Mouse (Mus musculus): ENCODE measurements around the gene Homez. TPM values are rescaled to one million over a fixed set of nuclear protein-coding genes. Genes with fewer than 3 reads are reported as not detected.

Homez gene
- polyA plus RNA-seq, 1 experiment from 2014 or later = 9.4 TPM

DNA sequence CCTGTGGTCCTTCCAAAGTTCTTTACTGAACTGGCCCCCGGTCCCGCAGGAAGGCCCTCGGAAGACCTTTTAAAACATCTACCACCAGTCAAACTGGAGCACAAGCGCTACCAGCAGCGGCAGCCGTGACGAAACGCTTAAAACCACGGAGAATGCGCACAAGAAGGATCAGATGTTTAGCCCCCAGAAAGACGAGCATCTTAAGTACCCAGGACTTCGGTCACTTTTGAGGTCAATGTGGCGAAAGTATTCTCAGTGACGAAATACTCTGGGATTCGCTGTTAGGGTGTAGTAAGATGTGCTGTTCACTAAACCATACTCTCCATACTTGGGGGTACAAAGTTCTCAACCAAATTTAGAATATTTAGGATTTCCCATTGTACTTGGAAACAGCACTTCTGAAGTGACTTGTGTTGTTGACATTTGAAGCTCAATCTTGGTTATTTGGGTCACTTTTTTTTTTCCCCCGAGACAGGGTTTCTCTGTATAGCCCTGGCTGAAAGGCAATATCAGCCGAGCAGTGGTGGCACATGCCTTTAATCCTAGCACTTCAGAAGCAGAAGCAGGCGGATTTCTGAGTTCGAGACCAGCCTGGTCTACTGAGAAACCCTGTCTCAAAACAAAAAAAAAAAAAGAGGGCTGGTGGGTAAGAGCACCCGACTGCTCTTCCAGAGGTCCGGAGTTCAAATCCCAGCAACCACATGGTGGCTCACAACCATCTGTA lies 6.3 kb downstream of the Homez start:
- H3K36me3 ChIP-seq (ENCODE audit: control insufficient read depth, insufficient read depth, low read length) = no peaks in the 10 kb centered on the region

DNA sequence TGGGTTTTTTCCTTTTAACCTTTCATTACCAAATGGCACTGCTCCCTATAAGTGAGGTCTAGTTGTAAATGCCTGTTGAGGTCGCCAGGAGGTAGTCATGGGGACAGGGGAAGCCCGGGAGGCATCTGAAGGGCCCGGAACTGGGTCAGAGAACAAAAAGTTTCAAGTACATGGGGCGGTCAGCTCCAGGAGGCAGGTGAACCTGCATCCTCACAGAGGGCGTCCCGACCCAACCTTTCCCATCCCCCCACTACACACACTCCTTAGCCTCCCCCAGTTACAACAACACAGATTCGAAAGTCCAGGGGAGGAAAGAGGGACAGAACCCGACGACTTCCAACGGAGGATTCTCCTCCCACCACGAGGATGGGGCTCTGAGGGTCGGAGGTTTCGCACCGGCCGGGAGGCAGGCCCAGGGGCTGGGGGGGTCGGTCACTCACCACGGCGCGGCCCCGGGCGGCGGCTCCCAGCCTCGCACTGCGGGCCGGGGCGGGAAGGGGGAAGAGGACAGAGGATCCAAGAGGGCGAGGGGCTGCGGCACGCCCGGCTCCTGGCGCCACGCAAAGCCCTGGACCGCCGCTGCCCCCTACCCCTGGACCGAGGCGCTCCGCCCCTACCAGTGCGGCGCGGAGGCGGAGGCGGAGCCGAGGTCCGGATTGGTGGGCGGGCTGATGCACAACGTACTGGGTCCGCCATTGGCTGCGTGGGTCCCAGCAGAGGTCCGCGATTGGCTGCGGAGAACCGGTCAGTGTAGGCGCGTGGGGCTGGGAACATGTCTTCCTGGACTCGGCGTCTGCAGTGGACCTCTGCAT lies 7.1 kb downstream of the Homez start:
- Histone ChIP-seq H3K9ac (replicated peaks; ENCODE audit: low read length) (peak overlapping the region; percentile 92), H3K9me3 (ENCODE audit: control insufficient read depth, low read length) (no peaks in the 10 kb centered on the region), H3K4me2 (ENCODE audit: low read length) (peak overlapping the region; percentile 85), H3K27ac (replicated peaks; ENCODE audit: low read depth, low read length) (peak overlapping the region; percentile 76), H3K27me3 (ENCODE audit: control insufficient read depth, insufficient read depth, low read length) (no peaks in the 10 kb centered on the region), H3K36me3 (ENCODE audit: control insufficient read depth, insufficient read depth, low read length) (no peaks in the 10 kb centered on the region), H3K4me3 (replicated peaks; ENCODE audit: low read depth, low read length) (peak overlapping the region; percentile 96), H3K4me1 (ENCODE audit: control insufficient read depth, insufficient read depth, low read length) (peaks cover 4% of the 10 kb centered on the region)
- DNase-seq (peak; percentile 96), ATAC-seq (ENCODE audit: low FRiP score, low TSS enrichment) (peak; percentile 100)
- under 1% methylated on average over 56 of the region's 56 CpGs for WGBS

More for the DNA sequence above, 6.3 kb downstream of the Homez start:
- Histone ChIP-seq H3K9me3 (ENCODE audit: control insufficient read depth, low read length) (no peaks in the 10 kb centered on the region), H3K4me1 (ENCODE audit: control insufficient read depth, insufficient read depth, low read length) (peaks cover 4% of the 10 kb centered on the region), H3K27ac (replicated peaks; ENCODE audit: low read depth, low read length) (peak overlapping the region; percentile 76), H3K27me3 (ENCODE audit: control insufficient read depth, insufficient read depth, low read length) (no peaks in the 10 kb centered on the region), H3K4me3 (replicated peaks; ENCODE audit: low read depth, low read length) (peak overlapping the region; percentile 96), H3K4me2 (ENCODE audit: low read length) (peak overlapping the region; percentile 85), H3K9ac (replicated peaks; ENCODE audit: low read length) (peak overlapping the region; percentile 92)
- 17% methylated on average over 21 of the region's 21 CpGs for WGBS
- DNase-seq = no peak
- ATAC-seq (ENCODE audit: low FRiP score, low TSS enrichment) = peak; percentile 18; the same call in 1 of the 2 replicates

- H3K4me1 ChIP-seq (ENCODE audit: control insufficient read depth, insufficient read depth, low read length) = peaks cover 4% of the 10 kb centered on the region
- peaks cover 15% of the 10 kb centered on the region; the same call in 1 of the 2 replicates for H3K36me3 ChIP-seq (ENCODE audit: control insufficient read depth, insufficient read depth, low read length)
- H3K4me3 ChIP-seq (replicated peaks; ENCODE audit: low read depth, low read length) = no peak overlapping the region
- WGBS = 39% methylated on average over 2 of the region's 2 CpGs
- ATAC-seq (ENCODE audit: low FRiP score, low TSS enrichment) (no peak), DNase-seq (peak; percentile 79)
- no peak overlapping the region for H3K4me2 ChIP-seq (ENCODE audit: low read length)
- H3K27ac ChIP-seq (replicated peaks; ENCODE audit: low read depth, low read length) = no peak overlapping the region
- no peak overlapping the region for H3K9ac ChIP-seq (replicated peaks; ENCODE audit: low read length)
- no peaks in the 10 kb centered on the region for H3K27me3 ChIP-seq (ENCODE audit: control insufficient read depth, insufficient read depth, low read length)
- no peaks in the 10 kb centered on the region for H3K9me3 ChIP-seq (ENCODE audit: control insufficient read depth, low read length)
These were observed 10.2 kb downstream of the Homez start for GRCm38 (mm10) chr14:54860511-54860910.

DNA sequence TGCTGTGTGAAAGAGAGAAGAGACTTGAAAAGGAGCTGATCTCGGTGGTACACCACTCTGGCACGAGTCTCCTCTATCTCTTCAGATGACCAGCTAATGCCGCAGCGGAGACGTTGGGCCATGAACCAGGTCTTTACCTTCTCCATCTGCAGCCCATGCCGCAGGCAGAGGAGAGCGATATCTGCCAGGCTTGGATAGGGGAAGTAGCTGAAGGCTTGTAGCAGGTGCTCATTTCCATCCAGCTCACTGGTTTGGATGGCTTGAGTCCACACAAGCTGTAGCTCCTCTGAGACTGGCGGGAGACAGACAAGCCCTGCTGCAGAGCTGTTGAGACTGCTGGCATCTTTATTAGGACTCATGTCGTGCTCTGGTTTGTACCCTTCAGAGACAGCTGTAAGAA lies 12.9 kb downstream of the Homez start:
- no peak overlapping the region for H3K27ac ChIP-seq (replicated peaks; ENCODE audit: low read depth, low read length)
- ATAC-seq (ENCODE audit: low FRiP score, low TSS enrichment) (no peak), DNase-seq (no peak)
- H3K9ac ChIP-seq (replicated peaks; ENCODE audit: low read length) = no peak overlapping the region
- H3K4me1 ChIP-seq (ENCODE audit: control insufficient read depth, insufficient read depth, low read length) = no peaks in the 10 kb centered on the region
- H3K27me3 ChIP-seq (ENCODE audit: control insufficient read depth, insufficient read depth, low read length) = no peaks in the 10 kb centered on the region
- no peaks in the 10 kb centered on the region for H3K9me3 ChIP-seq (ENCODE audit: control insufficient read depth, low read length)
- 89% methylated on average over 9 of the region's 9 CpGs for WGBS
- no peak overlapping the region for H3K4me3 ChIP-seq (replicated peaks; ENCODE audit: low read depth, low read length)
- H3K4me2 ChIP-seq (ENCODE audit: low read length) = no peak overlapping the region
- H3K36me3 ChIP-seq (ENCODE audit: control insufficient read depth, insufficient read depth, low read length) = peaks cover 22% of the 10 kb centered on the region; the same call in 1 of the 2 replicates

DNA sequence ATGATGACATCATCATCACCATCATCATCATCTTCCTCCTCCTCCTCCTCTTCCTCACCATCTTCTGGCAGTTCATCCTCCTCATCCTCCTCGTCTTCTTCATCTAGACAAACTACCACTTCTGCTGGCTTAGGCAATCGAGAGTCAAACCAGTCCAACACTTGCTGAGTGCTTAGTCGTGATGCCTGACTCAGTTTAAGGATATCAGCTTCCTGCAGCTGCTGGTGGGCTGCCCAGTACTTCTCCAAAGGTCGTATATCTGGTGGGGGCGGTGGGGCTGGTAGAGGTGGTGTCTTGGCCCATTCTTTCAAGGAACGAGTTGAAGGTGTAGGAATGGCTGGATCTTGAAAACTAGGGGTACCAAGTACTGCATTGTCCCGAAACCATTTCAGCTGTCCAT lies 14.1 kb downstream of the Homez start:
- peaks cover 22% of the 10 kb centered on the region; the same call in 1 of the 2 replicates for H3K36me3 ChIP-seq (ENCODE audit: control insufficient read depth, insufficient read depth, low read length)
- no peak for ATAC-seq (ENCODE audit: low FRiP score, low TSS enrichment)
- no peak for DNase-seq
- H3K27me3 ChIP-seq (ENCODE audit: control insufficient read depth, insufficient read depth, low read length) = no peaks in the 10 kb centered on the region
- H3K4me2 ChIP-seq (ENCODE audit: low read length) = no peak overlapping the region
- no peaks in the 10 kb centered on the region for H3K9me3 ChIP-seq (ENCODE audit: control insufficient read depth, low read length)
- H3K4me3 ChIP-seq (replicated peaks; ENCODE audit: low read depth, low read length) = no peak overlapping the region
- H3K4me1 ChIP-seq (ENCODE audit: control insufficient read depth, insufficient read depth, low read length) = no peaks in the 10 kb centered on the region
- H3K27ac ChIP-seq (replicated peaks; ENCODE audit: low read depth, low read length) = no peak overlapping the region
- no peak overlapping the region for H3K9ac ChIP-seq (replicated peaks; ENCODE audit: low read length)
- 91% methylated on average over 7 of the region's 7 CpGs for WGBS

GRCm38 (mm10) chr14:54855726-54856125 lies 15.0 kb downstream of the Homez start:
- 96% methylated on average over 3 of the region's 3 CpGs for WGBS

DNA sequence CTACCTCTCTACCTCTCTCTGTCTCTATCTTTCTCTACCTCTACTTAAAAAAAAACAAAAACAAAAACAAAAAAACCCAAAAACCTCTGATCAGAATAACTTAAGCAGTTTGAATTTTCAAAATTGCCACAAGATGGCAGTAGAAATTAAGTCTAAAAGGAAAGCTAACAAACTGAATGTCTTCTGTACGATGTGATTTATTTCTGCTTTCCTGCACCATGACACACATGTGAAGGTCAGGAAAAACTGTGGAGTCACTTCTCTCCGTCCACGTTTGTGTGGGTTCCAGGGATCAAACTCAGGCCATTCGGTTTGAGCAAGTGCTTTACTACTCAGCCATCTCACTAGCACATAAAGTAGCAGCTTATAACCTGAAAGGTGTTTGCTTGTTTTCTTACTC lies 27.3 kb downstream of the Homez start:
- Histone ChIP-seq H3K4me1 (ENCODE audit: control insufficient read depth, insufficient read depth, low read length) (no peaks in the 10 kb centered on the region), H3K27me3 (ENCODE audit: control insufficient read depth, insufficient read depth, low read length) (no peaks in the 10 kb centered on the region), H3K36me3 (ENCODE audit: control insufficient read depth, insufficient read depth, low read length) (no peaks in the 10 kb centered on the region), H3K4me2 (ENCODE audit: low read length) (no peak overlapping the region), H3K9ac (replicated peaks; ENCODE audit: low read length) (no peak overlapping the region), H3K27ac (replicated peaks; ENCODE audit: low read depth, low read length) (no peak overlapping the region), H3K4me3 (replicated peaks; ENCODE audit: low read depth, low read length) (no peak overlapping the region), H3K9me3 (ENCODE audit: control insufficient read depth, low read length) (no peaks in the 10 kb centered on the region)
- ATAC-seq (ENCODE audit: low FRiP score, low TSS enrichment) (no peak), DNase-seq (peak; percentile 85)
- WGBS = 7% methylated on average over 4 of the region's 4 CpGs

More at GRCm38 (mm10) chr14:54855726-54856125, 15.0 kb downstream of the Homez start:
- H3K4me3 ChIP-seq (replicated peaks; ENCODE audit: low read depth, low read length) = no peak overlapping the region
- ATAC-seq (ENCODE audit: low FRiP score, low TSS enrichment) (no peak), DNase-seq (no peak)
- no peaks in the 10 kb centered on the region for H3K4me1 ChIP-seq (ENCODE audit: control insufficient read depth, insufficient read depth, low read length)
- no peak overlapping the region for H3K27ac ChIP-seq (replicated peaks; ENCODE audit: low read depth, low read length)
- H3K9ac ChIP-seq (replicated peaks; ENCODE audit: low read length) = no peak overlapping the region
- no peak overlapping the region for H3K4me2 ChIP-seq (ENCODE audit: low read length)
- H3K36me3 ChIP-seq (ENCODE audit: control insufficient read depth, insufficient read depth, low read length) = peaks cover 22% of the 10 kb centered on the region; the same call in 1 of the 2 replicates
- no peaks in the 10 kb centered on the region for H3K9me3 ChIP-seq (ENCODE audit: control insufficient read depth, low read length)
- no peaks in the 10 kb centered on the region for H3K27me3 ChIP-seq (ENCODE audit: control insufficient read depth, insufficient read depth, low read length)

GRCm38 (mm10) chr14:54823716-54824115 lies 47.0 kb downstream of the Homez start:
- DNase-seq (no peak), ATAC-seq (ENCODE audit: low FRiP score, low TSS enrichment) (no peak)
- 95% methylated on average over 1 of the region's 1 CpGs for WGBS
- no peaks in the 10 kb centered on the region for H3K36me3 ChIP-seq (ENCODE audit: control insufficient read depth, insufficient read depth, low read length)
- H3K4me2 ChIP-seq (ENCODE audit: low read length) = no peak overlapping the region
- no peak overlapping the region for H3K4me3 ChIP-seq (replicated peaks; ENCODE audit: low read depth, low read length)
- no peak overlapping the region for H3K27ac ChIP-seq (replicated peaks; ENCODE audit: low read depth, low read length)
- no peaks in the 10 kb centered on the region for H3K27me3 ChIP-seq (ENCODE audit: control insufficient read depth, insufficient read depth, low read length)
- no peak overlapping the region for H3K9ac ChIP-seq (replicated peaks; ENCODE audit: low read length)
- H3K4me1 ChIP-seq (ENCODE audit: control insufficient read depth, insufficient read depth, low read length) = no peaks in the 10 kb centered on the region
- no peaks in the 10 kb centered on the region for H3K9me3 ChIP-seq (ENCODE audit: control insufficient read depth, low read length)

All from midbrain, embryonic 14.5 days (tissue).